Mouse (Mus musculus) kidney, adult 8-10 months (tissue): Measurements from ENCODE around the gene Zswim7.
A peak's percentile ranks its signal among the peaks of the same experiment; 100 is the strongest.

ENCODE experiments used
- DNase-seq, 2 experiments: peaks; one replicate each; pipeline ENCODE4 v3.0.0; 2022

Zswim7 gene

GRCm38 (mm10) chr11:62251047-62251446, 30.1 kb downstream of the Zswim7 start:
- no peak for DNase-seq

- DNase-seq, result peak; percentile 60 to 75
Observed at GRCm38 (mm10) chr11:62249266-62250037, 31.7 kb downstream of the Zswim7 start.

GRCm38 (mm10) chr11:62248401-62249244, 32.6 kb downstream of the Zswim7 start, which contains the start of gene Adora2b:
Gene Adora2b, plus strand, starts transcription at chr11:62248984.
- peak; percentile 45 to 64 for DNase-seq

- no peak for DNase-seq
Observed at GRCm38 (mm10) chr11:62247759-62248400, 33.3 kb downstream of the Zswim7 start.

GRCm38 (mm10) chr11:62244471-62244870, 36.7 kb downstream of the Zswim7 start:
- DNase-seq, result no peak

GRCm38 (mm10) chr11:62243871-62244270, 37.3 kb downstream of the Zswim7 start:
- no peak for DNase-seq

- DNase-seq, result peak; percentile 60 to 62
Observed at GRCm38 (mm10) chr11:62240631-62241261, 40.4 kb downstream of the Zswim7 start.

GRCm38 (mm10) chr11:62224797-62225196, 56.4 kb downstream of the Zswim7 start:
- DNase-seq, result no peak

- no peak for DNase-seq
Observed at GRCm38 (mm10) chr11:62223962-62224361, 57.2 kb downstream of the Zswim7 start.

- no peak for DNase-seq
Observed at GRCm38 (mm10) chr11:62223416-62223815, 57.8 kb downstream of the Zswim7 start.

GRCm38 (mm10) chr11:62220756-62221510, 60.2 kb downstream of the Zswim7 start:
- DNase-seq, result peak; percentile 55 to 58

- DNase-seq, result peak in 1 of 2 experiments; percentile 17
Observed at GRCm38 (mm10) chr11:62217751-62218150, 63.4 kb downstream of the Zswim7 start.
